Mouse (Mus musculus): ENCODE measurements around the gene Dynlrb1. TPM values are rescaled to one million over a fixed set of nuclear protein-coding genes. Genes with fewer than 3 reads are reported as not detected.
A peak's percentile ranks its signal among the peaks of the same experiment; 100 is the strongest.

Dynlrb1 gene
- polyA plus RNA-seq, 1 experiment from 2014 or later: 389 TPM

DNA sequence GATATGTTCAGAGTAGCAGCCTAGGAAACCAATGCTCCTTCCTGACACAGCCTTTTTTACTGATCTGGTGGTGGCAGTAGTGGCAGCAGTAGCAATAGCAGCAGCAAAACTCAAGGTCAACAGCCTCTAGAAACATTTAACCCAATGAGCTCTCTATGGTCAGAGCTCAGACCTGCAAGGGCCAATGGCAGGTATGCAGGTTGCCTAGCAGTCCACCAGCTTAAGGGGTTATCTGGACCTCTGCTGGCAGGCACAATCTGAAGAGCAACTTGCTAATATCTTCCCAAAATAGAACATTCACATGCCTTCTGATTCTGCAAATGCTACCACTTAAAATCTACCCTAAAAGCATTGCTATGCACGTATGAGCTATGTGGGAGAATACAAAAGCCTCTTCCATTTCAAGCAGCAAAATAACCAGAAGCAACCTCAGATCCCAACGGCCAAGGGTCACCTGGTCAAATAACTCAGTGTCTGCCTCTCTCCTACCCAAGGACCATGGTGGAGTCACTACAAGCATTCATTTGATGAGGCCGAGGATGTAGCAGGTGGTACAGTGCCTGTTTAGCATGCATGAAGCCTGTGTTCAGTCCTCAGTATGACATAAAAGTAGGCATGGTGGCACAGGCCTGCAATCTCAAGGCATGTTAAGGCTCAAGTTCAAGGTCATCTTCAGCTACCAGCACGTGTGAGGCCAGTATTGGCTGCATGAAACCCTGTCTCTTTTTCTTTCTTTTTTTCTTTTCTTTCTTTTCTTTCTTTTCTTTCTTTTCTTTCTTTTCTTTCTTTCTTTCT, 51.3 kb downstream of the Dynlrb1 start:
- Histone ChIP-seq H3K36me3 (peaks cover 51% of the 10 kb centered on the region), H3K27ac (peak overlapping the region; percentile 78), H3K4me3 (no peak overlapping the region), H3K4me1 (peaks cover 11% of the 10 kb centered on the region), H3K9me3 (no peaks in the 10 kb centered on the region), H3K27me3 (ENCODE audit: insufficient read depth, poor library complexity, severe bottlenecking) (no peaks in the 10 kb centered on the region)
- no peak for DNase-seq (ENCODE audit: low spot score)
- WGBS: 64% methylated on average over 4 of the region's 4 CpGs

DNA sequence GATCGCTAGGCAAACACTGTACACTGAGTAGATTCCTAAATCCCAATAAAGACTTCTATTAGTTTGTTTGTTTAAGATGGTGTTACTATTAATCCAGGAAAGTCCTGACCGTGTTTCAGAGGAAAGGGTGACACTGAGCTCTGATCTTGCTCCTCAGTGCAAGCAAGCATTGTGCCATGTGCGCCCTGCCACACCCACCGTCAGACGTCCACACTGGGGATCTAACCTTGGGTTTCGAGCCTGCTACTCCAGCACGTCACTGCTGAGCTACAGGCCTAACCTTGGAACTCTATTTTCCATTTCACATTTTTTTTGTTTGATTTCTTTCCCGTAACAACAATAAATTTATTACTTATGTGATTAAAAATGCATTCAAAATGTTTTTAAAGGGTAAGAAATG, 53.7 kb downstream of the Dynlrb1 start:
- no peaks in the 10 kb centered on the region for H3K9me3 ChIP-seq
- no peak for DNase-seq (ENCODE audit: low spot score)
- WGBS: 87% methylated on average over 8 of the region's 8 CpGs

DNA sequence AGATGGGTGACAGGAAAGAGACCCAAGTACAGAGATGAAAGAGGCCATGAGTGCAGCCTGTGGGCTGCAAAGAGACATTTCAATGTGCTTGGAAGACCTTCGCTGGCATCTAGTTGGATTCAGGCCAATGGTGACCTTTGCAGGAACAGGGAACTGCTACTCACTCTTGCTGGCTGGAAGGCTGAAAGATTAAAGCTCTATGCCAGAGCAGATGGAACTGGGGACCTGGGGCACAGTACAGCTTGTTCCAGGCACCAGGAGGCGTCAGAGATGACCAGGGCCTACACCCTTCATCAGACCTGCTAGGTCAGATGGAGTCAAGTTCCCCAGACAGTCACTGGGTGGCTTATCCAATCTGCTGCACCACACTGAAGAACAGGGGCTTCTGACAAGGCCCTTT, 57.0 kb downstream of the Dynlrb1 start:
- DNase-seq (ENCODE audit: low spot score): no peak
- 77% methylated on average over 2 of the region's 2 CpGs for WGBS
- Histone ChIP-seq H3K9me3 (no peaks in the 10 kb centered on the region), H3K27ac (no peak overlapping the region), H3K4me1 (no peaks in the 10 kb centered on the region), H3K36me3 (peaks cover 90% of the 10 kb centered on the region), H3K27me3 (ENCODE audit: insufficient read depth, poor library complexity, severe bottlenecking) (no peaks in the 10 kb centered on the region), H3K4me3 (no peak overlapping the region)

More for the DNA sequence above, 53.7 kb downstream of the Dynlrb1 start:
- peaks cover 57% of the 10 kb centered on the region for H3K36me3 ChIP-seq
- no peak overlapping the region for H3K27ac ChIP-seq
- H3K4me1 ChIP-seq: peaks cover 7% of the 10 kb centered on the region
- H3K4me3 ChIP-seq: no peak overlapping the region
- no peaks in the 10 kb centered on the region for H3K27me3 ChIP-seq (ENCODE audit: insufficient read depth, poor library complexity, severe bottlenecking)

GRCm38 (mm10) chr2:155293946-155294345, 57.6 kb downstream of the Dynlrb1 start:
- Histone ChIP-seq H3K4me3 (no peak overlapping the region), H3K36me3 (peaks cover 95% of the 10 kb centered on the region), H3K27me3 (ENCODE audit: insufficient read depth, poor library complexity, severe bottlenecking) (no peaks in the 10 kb centered on the region), H3K4me1 (no peaks in the 10 kb centered on the region), H3K27ac (no peak overlapping the region), H3K9me3 (no peaks in the 10 kb centered on the region)
- 91% methylated on average over 4 of the region's 4 CpGs for WGBS
- DNase-seq (ENCODE audit: low spot score): no peak

DNA sequence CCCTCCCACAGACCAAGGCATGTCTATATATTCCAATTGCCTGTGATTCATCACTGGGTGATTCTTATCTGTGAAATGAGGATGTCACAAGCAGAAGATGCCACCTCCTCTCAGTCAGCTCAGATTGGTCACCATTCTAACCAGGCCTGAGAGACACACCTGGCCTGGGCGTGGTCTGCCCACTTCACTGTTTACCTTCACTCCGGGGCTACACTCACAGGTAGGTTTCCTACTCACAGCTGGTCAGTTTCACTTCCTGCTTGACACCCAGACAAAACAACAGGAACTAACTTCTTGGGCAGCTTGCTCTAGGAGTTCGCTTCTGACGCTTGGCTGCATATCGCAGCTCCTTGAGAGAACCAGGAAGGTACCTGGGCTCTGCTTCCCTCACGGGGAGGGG, 59.1 kb downstream of the Dynlrb1 start:
- WGBS: 91% methylated on average over 6 of the region's 6 CpGs
- H3K27ac ChIP-seq: no peak overlapping the region
- H3K36me3 ChIP-seq: peaks cover 84% of the 10 kb centered on the region
- no peaks in the 10 kb centered on the region for H3K27me3 ChIP-seq (ENCODE audit: insufficient read depth, poor library complexity, severe bottlenecking)
- DNase-seq (ENCODE audit: low spot score): no peak
- H3K9me3 ChIP-seq: no peaks in the 10 kb centered on the region
- H3K4me3 ChIP-seq: no peak overlapping the region
- peaks cover 5% of the 10 kb centered on the region for H3K4me1 ChIP-seq

DNA sequence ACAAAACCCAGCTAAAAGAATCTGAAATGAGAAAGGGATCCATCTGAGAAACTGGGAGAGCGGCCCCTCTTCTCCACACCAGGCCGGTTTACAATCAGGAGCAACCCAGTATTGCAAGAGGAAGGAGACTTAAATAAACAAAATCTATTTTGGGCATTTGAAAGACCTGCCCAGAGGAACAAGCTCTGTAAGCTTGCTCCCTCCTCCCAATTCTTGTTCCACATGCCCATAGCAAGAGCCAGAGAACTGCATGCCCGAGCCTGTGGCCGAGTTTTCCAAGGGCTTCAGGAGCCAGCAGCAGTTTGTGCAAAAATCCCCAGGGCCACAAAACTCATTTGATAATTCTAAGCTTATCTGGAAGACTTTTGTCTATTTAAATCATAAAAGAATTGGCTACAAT, 63.2 kb downstream of the Dynlrb1 start:
- no peak overlapping the region for H3K4me3 ChIP-seq
- H3K27me3 ChIP-seq (ENCODE audit: insufficient read depth, poor library complexity, severe bottlenecking): no peaks in the 10 kb centered on the region
- peaks cover 5% of the 10 kb centered on the region for H3K4me1 ChIP-seq
- WGBS: 59% methylated on average over 4 of the region's 4 CpGs
- no peaks in the 10 kb centered on the region for H3K9me3 ChIP-seq
- H3K36me3 ChIP-seq: peaks cover 63% of the 10 kb centered on the region
- 0 out of 2 replicates have a peak overlapping the region, but pooled peaks have one; percentile 29 for H3K27ac ChIP-seq
- no peak for DNase-seq (ENCODE audit: low spot score)

Other genes starting within 250 kb of the Dynlrb1 start
- 2.7 and 12.6 TPM in 2 replicates for gene Gm14226, start 218.3 kb upstream of the Dynlrb1 start, polyA plus RNA-seq (2016; fragmentation: Nextera tagmentation; extraction: Ambion mirVana)
- 74.0 and 80.8 TPM in 2 replicates for gene Ahcy, start 162.0 kb upstream of the Dynlrb1 start, polyA plus RNA-seq (2016; fragmentation: Nextera tagmentation; extraction: Ambion mirVana)
- gene Itch, start 103.0 kb upstream of the Dynlrb1 start, polyA plus RNA-seq (2016; fragmentation: Nextera tagmentation; extraction: Ambion mirVana): 43.9 and 45.1 TPM in 2 replicates
- 140 and 172 TPM in 2 replicates for gene Map1lc3a, start 39.8 kb downstream of the Dynlrb1 start, polyA plus RNA-seq (2016; fragmentation: Nextera tagmentation; extraction: Ambion mirVana)
- 60.3 and 61.2 TPM in 2 replicates for gene Pigu, start 120.9 kb downstream of the Dynlrb1 start, polyA plus RNA-seq (2016; fragmentation: Nextera tagmentation; extraction: Ambion mirVana)
- gene Trp53inp2, start 144.5 kb downstream of the Dynlrb1 start, polyA plus RNA-seq (2016; fragmentation: Nextera tagmentation; extraction: Ambion mirVana): 61.4 and 118 TPM in 2 replicates
- 16.2 and 17.9 TPM in 2 replicates for gene Ncoa6, start 237.4 kb downstream of the Dynlrb1 start, polyA plus RNA-seq (2016; fragmentation: Nextera tagmentation; extraction: Ambion mirVana)

Data from heart, embryonic 10.5 days (tissue).